Mouse (Mus musculus) embryonic fibroblast, embryonic 13.5 days (primary cell): ENCODE data around the gene Fam198b.

ENCODE experiments used
- CTCF ChIP-seq: IDR thresholded peaks from 2 replicates; pipeline ENCODE4 v1.5.1; 2011; ENCODE audit warnings: mild to moderate bottlenecking, control low read depth, low read length, moderate library complexity, borderline replicate concordance; ENCODE audit not compliant: insufficient read depth
- POLR2A ChIP-seq: IDR thresholded peaks from 2 replicates; pipeline ENCODE4 v1.6.1; 2011; ENCODE audit warnings: low read depth, mild to moderate bottlenecking, control low read depth, low read length, moderate library complexity

- TF ChIP-seq CTCF (no peak), POLR2A (no peak)
Observed at GRCm38 (mm10) chr3:79897534-79898370, 13.4 kb downstream of the Fam198b start.
